In genomic region chr7:142373641-142374412, GRCm38 (mm10) we compare ENCODE assay signal across 8 mouse cellular contexts. TPM values are rescaled to one million over a fixed set of nuclear protein-coding genes. Genes with fewer than 3 reads are reported as not detected.
A peak's percentile ranks its signal among the peaks of the same experiment; 100 is the strongest.
DNase-seq lines count a peak whose midpoint lies in the region; ATAC-seq and TF ChIP-seq lines count a peak whose summit lies in the region.

Gene Ifitm10, minus strand, starts transcription at chr7:142373753.

- no peak within 1 kb of the TSS for H3K27ac ChIP-seq in intestine, embryonic 14.5 days (ENCODE audit: low read depth)
- no peak within 1 kb of the TSS for H3K27ac ChIP-seq in intestine, postnatal 0 days (ENCODE audit: low read depth, low read length)
- H3K27ac ChIP-seq in heart, embryonic 16.5 days (ENCODE audit: low read length) = peak within 1 kb of the TSS; percentile 41
- no peak within 1 kb of the TSS for H3K27ac ChIP-seq in limb, embryonic 14.5 days (replicated peaks; ENCODE audit: low read depth, low read length)

- peaks cover 4% of the 10 kb centered on the region; the same call in 1 of the 2 replicates for H3K4me1 ChIP-seq in intestine, embryonic 14.5 days (replicated peaks; ENCODE audit: control insufficient read depth, insufficient read depth, low read length)
- no peaks in the 10 kb centered on the region for H3K4me1 ChIP-seq in intestine, postnatal 0 days (replicated peaks; ENCODE audit: control insufficient read depth, insufficient read depth, low read length)
- peaks cover 13% of the 10 kb centered on the region for H3K4me1 ChIP-seq in heart, embryonic 16.5 days (ENCODE audit: control insufficient read depth, insufficient read depth, low read length)
- 0 out of 2 replicates have a peak, but pooled peaks cover 8% of the 10 kb centered on the region for H3K4me1 ChIP-seq in limb, embryonic 14.5 days (ENCODE audit: control insufficient read depth, insufficient read depth, low read length)

- TF ChIP-seq POLR2A in limb, embryonic 14.5 days (IDR thresholded peaks at IDR 0.05; ENCODE audit: borderline replicate concordance, extremely low read depth, insufficient read depth, insufficient read length) = no peak

- 70% methylated on average over 8 of the region's 8 CpGs for WGBS in intestine, embryonic 14.5 days
- 64% methylated on average over 8 of the region's 8 CpGs for WGBS in intestine, postnatal 0 days
- 76% methylated on average over 8 of the region's 8 CpGs for WGBS in heart, embryonic 16.5 days
- WGBS in limb, embryonic 14.5 days = 63% methylated on average over 8 of the region's 8 CpGs

- no peaks in the 10 kb centered on the region for H3K9me3 ChIP-seq in intestine, embryonic 14.5 days (ENCODE audit: control insufficient read depth, low read length)
- H3K9me3 ChIP-seq in intestine, postnatal 0 days (ENCODE audit: control insufficient read depth) = no peaks in the 10 kb centered on the region
- no peaks in the 10 kb centered on the region for H3K9me3 ChIP-seq in heart, embryonic 16.5 days (replicated peaks; ENCODE audit: control insufficient read depth, low read length)
- H3K9me3 ChIP-seq in limb, embryonic 14.5 days (ENCODE audit: control insufficient read depth, low read length) = no peaks in the 10 kb centered on the region

- 0 out of 2 replicates have a peak within 1 kb of the TSS, but pooled peaks have one; percentile 43 for H3K4me3 ChIP-seq in intestine, embryonic 14.5 days (ENCODE audit: low read depth, low read length)
- no peak within 1 kb of the TSS for H3K4me3 ChIP-seq in intestine, postnatal 0 days (ENCODE audit: low read depth, low read length)
- H3K4me3 ChIP-seq in heart, embryonic 16.5 days (ENCODE audit: low read length) = no peak within 1 kb of the TSS; the same call in 1 of the 2 replicates
- no peak within 1 kb of the TSS for H3K4me3 ChIP-seq in limb, embryonic 14.5 days (replicated peaks; ENCODE audit: low read length)

- no peak for ATAC-seq in intestine, embryonic 14.5 days (replicated peaks; ENCODE audit: low FRiP score, low TSS enrichment, low read depth)
- ATAC-seq in intestine, postnatal 0 days = no peak
- ATAC-seq in heart, embryonic 16.5 days (replicated peaks; ENCODE audit: extremely low read depth, insufficient read depth, low FRiP score) = no peak
- ATAC-seq in limb, embryonic 14.5 days (ENCODE audit: low FRiP score, low read depth) = no peak
- ATAC-seq in megakaryocyte progenitor cell, adult 5-6 weeks (replicated peaks; ENCODE audit: poor library complexity) = no peak
- ATAC-seq in CD4-positive, CD25-positive, alpha-beta regulatory T cell, adult 4 months = no peak

- no peak for TF ChIP-seq CTCF in intestine, postnatal 0 days (IDR thresholded peaks at IDR 0.05; ENCODE audit: low read depth)

- peaks cover 32% of the 10 kb centered on the region for H3K27me3 ChIP-seq in intestine, embryonic 14.5 days (replicated peaks; ENCODE audit: control insufficient read depth, insufficient read depth, low read length)
- H3K27me3 ChIP-seq in intestine, postnatal 0 days (replicated peaks; ENCODE audit: control insufficient read depth, insufficient read depth, low read length) = peaks cover 29% of the 10 kb centered on the region
- H3K27me3 ChIP-seq in heart, embryonic 16.5 days (ENCODE audit: control insufficient read depth, insufficient read depth, low read length) = 0 out of 2 replicates have a peak, but pooled peaks cover 4% of the 10 kb centered on the region
- peaks cover 31% of the 10 kb centered on the region for H3K27me3 ChIP-seq in limb, embryonic 14.5 days (ENCODE audit: control insufficient read depth, insufficient read depth, low read length)

- H3K9ac ChIP-seq in intestine, embryonic 14.5 days (ENCODE audit: low read length) = no peak within 1 kb of the TSS
- no peak within 1 kb of the TSS for H3K9ac ChIP-seq in intestine, postnatal 0 days (ENCODE audit: low read depth, low read length)
- peak within 1 kb of the TSS; percentile 20; the same call in 1 of the 2 replicates for H3K9ac ChIP-seq in heart, embryonic 16.5 days (ENCODE audit: low read length)
- H3K9ac ChIP-seq in limb, embryonic 14.5 days (ENCODE audit: low read depth, low read length, severe bottlenecking) = no peak within 1 kb of the TSS

- H3K36me3 ChIP-seq in intestine, embryonic 14.5 days (ENCODE audit: control insufficient read depth, insufficient read depth, low read length) = peaks cover 35% of the 10 kb centered on the region
- peaks cover 33% of the 10 kb centered on the region for H3K36me3 ChIP-seq in intestine, postnatal 0 days (ENCODE audit: control insufficient read depth, insufficient read depth)
- H3K36me3 ChIP-seq in heart, embryonic 16.5 days (ENCODE audit: control insufficient read depth, insufficient read depth) = peaks cover 24% of the 10 kb centered on the region
- H3K36me3 ChIP-seq in limb, embryonic 14.5 days (ENCODE audit: control insufficient read depth, insufficient read depth, low read length) = peaks cover 31% of the 10 kb centered on the region

- peak within 1 kb of the TSS; percentile 73 for H3K4me2 ChIP-seq in intestine, embryonic 14.5 days (ENCODE audit: low read length)
- no peak within 1 kb of the TSS for H3K4me2 ChIP-seq in intestine, postnatal 0 days (replicated peaks; ENCODE audit: low read depth)
- peak within 1 kb of the TSS; percentile 95; the same call in 1 of the 2 replicates for H3K4me2 ChIP-seq in heart, embryonic 16.5 days (ENCODE audit: low read depth, low read length)
- H3K4me2 ChIP-seq in limb, embryonic 14.5 days (replicated peaks; ENCODE audit: low read depth, low read length, severe bottlenecking) = no peak within 1 kb of the TSS

- DNase-seq in intestine, embryonic 14.5 days (ENCODE audit: low spot score) = no peak
- DNase-seq in R1 (ENCODE audit: low read depth, low spot score) = peak; percentile 15
- peak; percentile 11 for DNase-seq in limb, embryonic 14.5 days (ENCODE audit: low spot score)
- DNase-seq in urinary bladder, postnatal 10 days (ENCODE audit: low spot score) = no peak

RNA-seq across cellular contexts. Expression of gene Ifitm10, which starts in this region (rescaled TPM):
- polyA plus RNA-seq in intestine, embryonic 14.5 days (2014; fragmentation: Nextera tagmentation; extraction: Ambion mirVana) = 1.7 and 2.1 TPM in 2 replicates
- polyA plus RNA-seq in intestine, postnatal 0 days (2015; fragmentation: Nextera tagmentation; extraction: Ambion mirVana) = 1.5 and 1.6 TPM in 2 replicates
- 4.8 and 4.9 TPM in 2 replicates for polyA plus RNA-seq in heart, embryonic 16.5 days (2015; fragmentation: Nextera tagmentation; extraction: Ambion mirVana)
- polyA plus RNA-seq in limb, embryonic 14.5 days (2012; rRNA removed) = 2.1 and 2.4 TPM in 2 replicates
- polyA plus RNA-seq in limb, embryonic 14.5 days (2014; fragmentation: Nextera tagmentation; extraction: Ambion mirVana) = 2.0 and 2.5 TPM in 2 replicates
- total RNA-seq in megakaryocyte progenitor cell, adult 5-6 weeks (2015) = not detected in 2 replicates
- total RNA-seq in megakaryocyte progenitor cell, adult 5-6 weeks (2017) = not detected in 2 replicates
- under 1 TPM in 1 of 2 experiments, not detected in 1; 0.91 TPM for polyA plus RNA-seq in CD4-positive, CD25-positive, alpha-beta regulatory T cell, adult 4 months (2017; shearing (Covaris generic))

Comparison
In these comparisons a context has a peak if more than half of its experiments do, and no peak if none do; other contexts are left out.
1. H3K4me2 ChIP-seq: peak in intestine, embryonic 14.5 days (single experiment) and heart, embryonic 16.5 days (single experiment); none in intestine, postnatal 0 days (single experiment) and limb, embryonic 14.5 days (single experiment).
2. DNase-seq: peak in R1 (single experiment) and limb, embryonic 14.5 days (single experiment); none in intestine, embryonic 14.5 days (single experiment) and urinary bladder, postnatal 10 days (single experiment).